Mouse (Mus musculus): ENCODE measurements around the gene 8030411F24Rik. TPM values are rescaled to one million over a fixed set of nuclear protein-coding genes. Genes with fewer than 3 reads are reported as not detected.
"Not testable (repeated sequence)": the region's sequence is repeated elsewhere in the genome, so short reads cannot be mapped to it uniquely, and the experiment has no call there.

Gene 8030411F24Rik
- polyA plus RNA-seq, 2 experiments: not detected

GRCm38 (mm10) chr2:148751893-148752813 lies 29.7 kb upstream of the 8030411F24Rik start:
- H3K4me3 ChIP-seq (ENCODE audit: insufficient read depth in 1 of 2, low read depth in 2 of 2, low read length in 2 of 2): 0 out of 4 replicates have a peak overlapping the region, but pooled peaks have one; percentile 15 to 28
- H3K9me3 ChIP-seq (ENCODE audit: control insufficient read depth, low read length): no peaks in the 10 kb centered on the region
- H3K4me2 ChIP-seq (ENCODE audit: low read depth): peak overlapping the region; percentile 60
- no peak overlapping the region for H3K9ac ChIP-seq (replicated peaks)
- WGBS (ENCODE audit: insufficient replicate concordance): 12% methylated on average over 15 of the region's 15 CpGs
- ATAC-seq (ENCODE audit: insufficient read depth) (peak; percentile 62; the same call in 1 of the 2 replicates), DNase-seq (ENCODE audit: low read depth in 3 of 3, low spot score in 3 of 3) (peak; percentile 57 to 73 (median 64))
- H3K36me3 ChIP-seq (replicated peaks; ENCODE audit: control insufficient read depth, insufficient read depth, low read depth): no peaks in the 10 kb centered on the region
- H3K27me3 ChIP-seq (ENCODE audit: control insufficient read depth, insufficient read depth, low read length): no peaks in the 10 kb centered on the region
- H3K27ac ChIP-seq: no peak overlapping the region
- H3K4me1 ChIP-seq (replicated peaks; ENCODE audit: control insufficient read depth in 2 of 2, insufficient read depth in 2 of 2, low read length in 1 of 2): no peaks in the 10 kb centered on the region
- TF ChIP-seq CTCF (IDR thresholded peaks at IDR 0.05; ENCODE audit: low read depth) (peak; percentile 72), EP300 (IDR thresholded peaks at IDR 0.05; ENCODE audit: low read depth) (no peak)

GRCm38 (mm10) chr2:148754310-148754846 lies 27.4 kb upstream of the 8030411F24Rik start:
- 14% methylated on average over 1 of the region's 1 CpGs for WGBS (ENCODE audit: insufficient replicate concordance)
- no peaks in the 10 kb centered on the region for H3K27me3 ChIP-seq (ENCODE audit: control insufficient read depth, insufficient read depth, low read length)
- no peaks in the 10 kb centered on the region for H3K4me1 ChIP-seq (replicated peaks; ENCODE audit: control insufficient read depth in 2 of 2, insufficient read depth in 2 of 2, low read length in 1 of 2)
- DNase-seq (ENCODE audit: low read depth in 3 of 3, low spot score in 3 of 3) (no peak), ATAC-seq (ENCODE audit: insufficient read depth) (no peak)
- H3K9me3 ChIP-seq (ENCODE audit: control insufficient read depth, low read length): no peaks in the 10 kb centered on the region
- H3K36me3 ChIP-seq (replicated peaks; ENCODE audit: control insufficient read depth, insufficient read depth, low read depth): no peaks in the 10 kb centered on the region
- H3K4me2 ChIP-seq (ENCODE audit: low read depth): no peak overlapping the region
- H3K27ac ChIP-seq: no peak overlapping the region
- H3K4me3 ChIP-seq (ENCODE audit: insufficient read depth in 1 of 2, low read depth in 2 of 2, low read length in 2 of 2): no peak overlapping the region
- no peak overlapping the region for H3K9ac ChIP-seq (replicated peaks)
- TF ChIP-seq EP300 (IDR thresholded peaks at IDR 0.05; ENCODE audit: low read depth) (no peak), CTCF (IDR thresholded peaks at IDR 0.05; ENCODE audit: low read depth) (no peak)

GRCm38 (mm10) chr2:148763648-148764388 lies 18.0 kb upstream of the 8030411F24Rik start:
- H3K4me3 ChIP-seq (ENCODE audit: insufficient read depth in 1 of 2, low read depth in 2 of 2, low read length in 2 of 2): no peak overlapping the region
- ATAC-seq (ENCODE audit: insufficient read depth) (no peak), DNase-seq (ENCODE audit: low read depth in 3 of 3, low spot score in 3 of 3) (no peak)
- 86% methylated on average over 1 of the region's 1 CpGs for whole genome bisulfite sequencing (ENCODE audit: insufficient replicate concordance)
- no peak overlapping the region for H3K4me2 ChIP-seq (ENCODE audit: low read depth)
- H3K9ac ChIP-seq (replicated peaks): no peak overlapping the region
- H3K36me3 ChIP-seq (replicated peaks; ENCODE audit: control insufficient read depth, insufficient read depth, low read depth): no peaks in the 10 kb centered on the region
- H3K4me1 ChIP-seq (replicated peaks; ENCODE audit: control insufficient read depth in 2 of 2, insufficient read depth in 2 of 2, low read length in 1 of 2): no peaks in the 10 kb centered on the region
- H3K27me3 ChIP-seq (ENCODE audit: control insufficient read depth, insufficient read depth, low read length): no peaks in the 10 kb centered on the region
- no peaks in the 10 kb centered on the region for H3K9me3 ChIP-seq (ENCODE audit: control insufficient read depth, low read length)
- TF ChIP-seq CTCF (IDR thresholded peaks at IDR 0.05; ENCODE audit: low read depth): no peak
- TF ChIP-seq EP300 (IDR thresholded peaks at IDR 0.05; ENCODE audit: low read depth): no peak
- H3K27ac ChIP-seq: no peak overlapping the region

GRCm38 (mm10) chr2:148771397-148771796 lies 10.4 kb upstream of the 8030411F24Rik start, which contains the start of gene Cst11:
TSS of gene Cst11 (minus strand) at chr2:148771497.
- not testable (repeated sequence) for DNase-seq (ENCODE audit: low read depth in 3 of 3, low spot score in 3 of 3); H3K27ac ChIP-seq; H3K36me3 ChIP-seq (replicated peaks; ENCODE audit: control insufficient read depth, insufficient read depth, low read depth); H3K27me3 ChIP-seq (ENCODE audit: control insufficient read depth, insufficient read depth, low read length); H3K4me2 ChIP-seq (ENCODE audit: low read depth); H3K4me1 ChIP-seq (replicated peaks; ENCODE audit: control insufficient read depth in 2 of 2, insufficient read depth in 2 of 2, low read length in 1 of 2); H3K9me3 ChIP-seq (ENCODE audit: control insufficient read depth, low read length); H3K9ac ChIP-seq (replicated peaks); ATAC-seq (ENCODE audit: insufficient read depth); H3K4me3 ChIP-seq (ENCODE audit: insufficient read depth in 1 of 2, low read depth in 2 of 2, low read length in 2 of 2)
- WGBS (ENCODE audit: insufficient replicate concordance): 57% methylated on average over 4 of the region's 4 CpGs

DNA sequence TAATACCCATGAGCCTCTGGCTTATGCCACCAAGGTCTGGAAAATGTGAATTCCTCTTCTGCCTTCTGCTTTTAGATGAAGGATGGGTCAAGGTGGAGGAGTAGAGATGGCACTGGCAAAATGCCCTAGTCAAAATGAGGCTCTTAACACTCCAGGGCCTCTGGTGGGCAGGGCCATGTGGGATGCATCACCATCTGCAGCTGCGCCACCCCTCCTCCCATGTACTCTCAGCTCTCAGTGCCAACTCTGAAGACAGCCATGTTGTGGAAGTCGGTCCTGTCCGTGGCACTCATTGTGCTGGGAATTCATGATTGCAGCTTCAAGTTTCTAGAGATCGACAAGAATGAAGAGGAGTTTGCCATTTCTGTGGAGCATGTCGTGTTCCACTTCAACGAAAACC lies 7.3 kb downstream of the 8030411F24Rik start, which contains the start of gene Cst12:
TSS of gene Cst12 (plus strand) at position 220 of the 400 bp plus-strand sequence.
- ATAC-seq (ENCODE audit: insufficient read depth) (no peak), DNase-seq (ENCODE audit: low read depth in 3 of 3, low spot score in 3 of 3) (no peak)
- Histone ChIP-seq H3K9ac (replicated peaks) (no peak within 1 kb of the TSS), H3K27ac (no peak within 1 kb of the TSS), H3K4me1 (replicated peaks; ENCODE audit: control insufficient read depth in 2 of 2, insufficient read depth in 2 of 2, low read length in 1 of 2) (no peaks in the 10 kb centered on the region), H3K4me2 (ENCODE audit: low read depth) (no peak within 1 kb of the TSS), H3K36me3 (replicated peaks; ENCODE audit: control insufficient read depth, insufficient read depth, low read depth) (no peaks in the 10 kb centered on the region), H3K27me3 (ENCODE audit: control insufficient read depth, insufficient read depth, low read length) (no peaks in the 10 kb centered on the region), H3K4me3 (ENCODE audit: insufficient read depth in 1 of 2, low read depth in 2 of 2, low read length in 2 of 2) (no peak within 1 kb of the TSS), H3K9me3 (ENCODE audit: control insufficient read depth, low read length) (no peaks in the 10 kb centered on the region)
- TF ChIP-seq CTCF (IDR thresholded peaks at IDR 0.05; ENCODE audit: low read depth) (no peak), EP300 (IDR thresholded peaks at IDR 0.05; ENCODE audit: low read depth) (no peak)
- 74% methylated on average over 6 of the region's 6 CpGs for WGBS (ENCODE audit: insufficient replicate concordance)

All from liver, embryonic 14.5 days (tissue).